Mouse (Mus musculus): Measurements from ENCODE around the gene Gm9049. TPM values are rescaled to one million over a fixed set of nuclear protein-coding genes. Genes with fewer than 3 reads are reported as not detected.

Gm9049 gene
- polyA plus RNA-seq, 1 experiment from 2014 or later: 0.10 TPM

Other genes with a start within 250 kb of the Gm9049 start
- gene Mdm1, start 212.3 kb downstream of the Gm9049 start, polyA plus RNA-seq (2015; fragmentation: Nextera tagmentation; extraction: Ambion mirVana): 29.3 and 29.8 TPM in 2 replicates
- gene Il22, start 149.2 kb downstream of the Gm9049 start, polyA plus RNA-seq (2015; fragmentation: Nextera tagmentation; extraction: Ambion mirVana): not detected in 2 replicates
- gene Gm32717, start 113.3 kb downstream of the Gm9049 start, polyA plus RNA-seq (2015; fragmentation: Nextera tagmentation; extraction: Ambion mirVana): not detected in 2 replicates
- not detected in 2 replicates for gene Gm32802, start 95.4 kb downstream of the Gm9049 start, polyA plus RNA-seq (2015; fragmentation: Nextera tagmentation; extraction: Ambion mirVana)
- gene Iltifb, start 59.1 kb downstream of the Gm9049 start, polyA plus RNA-seq (2015; fragmentation: Nextera tagmentation; extraction: Ambion mirVana): not detected in 2 replicates
- gene Gm9040, start 27.1 kb downstream of the Gm9049 start, polyA plus RNA-seq (2015; fragmentation: Nextera tagmentation; extraction: Ambion mirVana): not detected in 2 replicates
- not detected in 2 replicates for gene Gm9044, start 21.7 kb downstream of the Gm9049 start, polyA plus RNA-seq (2015; fragmentation: Nextera tagmentation; extraction: Ambion mirVana)
- 0.08 and 0.10 TPM in 2 replicates for gene Gm9045, start 16.3 kb downstream of the Gm9049 start, polyA plus RNA-seq (2015; fragmentation: Nextera tagmentation; extraction: Ambion mirVana)
- not detected in 2 replicates for gene Gm9046, start 10.8 kb downstream of the Gm9049 start, polyA plus RNA-seq (2015; fragmentation: Nextera tagmentation; extraction: Ambion mirVana)
- not detected in 2 replicates for gene Gm9048, start 5.4 kb downstream of the Gm9049 start, polyA plus RNA-seq (2015; fragmentation: Nextera tagmentation; extraction: Ambion mirVana)
- not detected in 2 replicates for gene Ifng, start 86.9 kb upstream of the Gm9049 start, polyA plus RNA-seq (2015; fragmentation: Nextera tagmentation; extraction: Ambion mirVana)

Measured in kidney, embryonic 15.5 days (tissue).